Mouse (Mus musculus): Measurements from ENCODE around the gene C1qtnf7.

C1qtnf7 gene

DNA sequence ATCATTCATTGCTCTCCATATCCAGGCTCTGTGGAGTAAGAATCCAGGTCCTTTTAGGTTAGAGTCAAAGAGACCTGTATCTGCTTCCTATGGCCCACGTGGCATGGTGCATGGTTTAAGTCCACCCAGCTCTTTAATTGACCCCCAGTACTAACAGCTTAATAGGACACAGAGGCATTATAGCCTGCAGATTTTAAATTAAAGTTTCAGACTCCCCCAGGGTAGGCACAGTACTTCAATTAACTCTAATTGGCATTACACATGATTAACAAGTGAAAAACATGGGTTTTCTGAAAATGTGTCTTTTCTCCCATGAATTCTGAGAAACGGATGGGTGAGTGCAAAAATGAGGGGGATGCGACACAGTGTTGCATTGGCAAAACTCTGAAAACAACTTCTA, 92.7 kb downstream of the C1qtnf7 start:
- DNase-seq (ENCODE audit: low read depth, low spot score) = no peak

DNA sequence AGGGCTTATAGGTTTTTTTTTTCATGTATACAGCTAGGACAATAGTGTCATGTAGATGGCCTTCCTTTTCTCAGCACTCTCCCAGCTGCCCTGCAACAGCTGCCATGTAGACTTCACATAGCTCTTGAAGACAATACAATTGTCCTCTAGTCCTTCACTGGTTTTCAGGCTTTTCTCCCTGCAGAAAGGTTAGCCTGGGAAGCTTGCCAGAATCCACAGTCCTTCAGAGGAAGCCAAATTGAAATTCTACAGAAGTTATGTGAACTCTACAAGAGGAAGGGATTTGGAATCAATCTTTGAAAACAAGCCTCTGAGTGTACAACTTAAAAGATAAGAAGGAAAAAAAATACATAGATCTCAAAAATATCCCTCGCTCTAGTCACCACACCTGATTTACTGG, 94.4 kb downstream of the C1qtnf7 start:
- peak; percentile 60 for DNase-seq (ENCODE audit: low read depth, low spot score)

DNA sequence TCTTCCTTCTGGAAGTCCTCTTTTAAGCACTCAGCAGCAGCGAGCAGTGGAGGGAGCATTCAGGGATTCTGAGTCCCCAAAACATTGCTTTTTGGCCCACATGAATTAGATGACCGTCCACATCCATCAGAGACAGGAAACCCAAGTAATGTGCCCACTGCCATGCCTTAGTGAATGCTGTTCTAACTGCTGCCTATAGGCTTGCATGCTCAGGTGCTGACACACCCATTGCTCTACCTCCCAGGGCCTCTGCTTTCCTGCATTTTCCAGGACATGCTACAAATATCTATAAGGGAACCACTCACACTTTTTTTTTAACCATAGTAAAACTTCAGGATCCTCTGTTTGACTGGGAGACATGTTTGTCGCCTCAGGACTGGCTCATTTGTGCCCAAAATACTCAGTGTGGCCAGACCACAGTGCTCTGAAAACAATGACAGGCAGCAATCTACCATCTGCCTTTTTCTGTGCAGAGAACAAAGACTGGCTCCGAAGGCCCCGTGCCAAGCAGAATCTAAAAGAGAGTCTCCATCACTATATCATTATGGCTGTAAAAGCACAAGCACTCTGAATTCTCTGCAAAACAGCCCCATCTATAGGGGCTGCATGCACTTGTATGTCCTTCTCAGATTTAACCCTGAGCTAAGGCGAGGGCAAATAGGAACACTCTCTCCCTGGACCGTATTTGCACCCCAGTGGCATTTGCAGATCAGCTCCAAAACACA, 106.4 kb downstream of the C1qtnf7 start:
- peak; percentile 35 for DNase-seq (ENCODE audit: low read depth, low spot score)

DNA sequence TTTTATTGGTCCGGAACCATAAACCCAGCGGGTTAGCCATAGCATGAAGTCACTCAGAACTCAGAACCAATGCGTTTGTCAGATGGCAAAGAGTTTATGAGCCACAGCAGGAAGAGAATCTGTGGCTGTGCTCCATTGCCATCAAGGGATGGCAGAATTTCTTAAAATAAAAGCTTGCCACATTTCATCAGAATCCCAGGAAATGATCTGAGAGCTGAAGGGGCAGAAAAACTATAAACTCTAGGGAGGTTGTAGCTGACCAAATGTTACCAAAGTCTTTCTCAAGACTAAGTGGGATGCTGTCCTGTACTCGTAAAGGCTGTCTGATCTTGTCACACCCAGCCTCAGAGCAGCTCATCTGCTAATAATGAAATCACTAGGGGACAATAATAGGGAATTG, 110.1 kb downstream of the C1qtnf7 start:
- DNase-seq (ENCODE audit: low read depth, low spot score) = no peak

DNA sequence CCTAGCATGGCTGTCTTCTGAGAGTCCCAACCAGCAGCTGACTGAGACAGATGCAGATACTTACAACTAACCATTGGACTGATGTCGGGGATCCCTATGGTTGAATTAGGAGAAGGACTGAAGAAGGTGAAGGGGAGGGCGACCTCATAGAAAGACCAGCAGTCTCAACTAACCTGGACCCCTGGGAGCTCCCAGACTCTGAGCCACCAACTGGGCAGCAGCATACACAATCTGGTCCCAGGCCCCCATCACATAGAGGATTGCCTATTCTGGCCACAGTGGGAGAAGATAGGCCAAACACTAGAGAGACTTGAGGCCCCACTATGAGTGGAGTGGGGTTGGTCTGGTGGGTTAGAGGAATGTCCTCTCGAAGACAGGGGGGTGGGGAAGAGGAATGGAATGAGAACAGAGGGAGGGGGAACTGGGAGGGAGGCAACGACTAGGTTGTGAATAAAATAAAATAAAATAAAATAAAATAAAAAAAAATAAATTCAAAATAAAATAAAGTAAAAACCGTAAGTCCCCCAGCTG, 118.8 kb downstream of the C1qtnf7 start:
- no peak for DNase-seq (ENCODE audit: low read depth, low spot score)

DNA sequence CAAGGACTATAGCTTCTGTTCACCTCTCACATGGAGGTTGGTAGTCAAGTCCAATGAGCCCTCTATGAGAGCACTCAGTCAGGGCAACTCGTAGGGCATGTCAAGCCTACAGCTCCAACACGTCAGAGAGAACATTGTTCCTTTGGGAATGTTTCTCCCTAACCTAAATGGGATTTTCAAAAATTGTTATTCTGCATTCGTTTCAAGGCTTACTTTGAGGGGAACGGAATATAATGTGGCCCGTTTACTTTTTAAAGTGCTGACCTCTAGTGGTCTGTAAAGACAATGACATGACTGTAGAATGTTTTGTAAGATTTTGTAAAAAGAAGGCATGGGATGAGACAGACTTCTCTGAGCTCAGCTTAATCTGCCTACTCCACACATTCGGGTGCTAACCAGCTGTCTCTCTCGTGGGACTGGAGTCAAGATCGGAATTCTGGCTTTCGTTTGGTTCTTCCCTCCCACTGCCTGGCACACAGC, 119.3 kb downstream of the C1qtnf7 start:
- DNase-seq (ENCODE audit: low read depth, low spot score) = peak; percentile 90

DNA sequence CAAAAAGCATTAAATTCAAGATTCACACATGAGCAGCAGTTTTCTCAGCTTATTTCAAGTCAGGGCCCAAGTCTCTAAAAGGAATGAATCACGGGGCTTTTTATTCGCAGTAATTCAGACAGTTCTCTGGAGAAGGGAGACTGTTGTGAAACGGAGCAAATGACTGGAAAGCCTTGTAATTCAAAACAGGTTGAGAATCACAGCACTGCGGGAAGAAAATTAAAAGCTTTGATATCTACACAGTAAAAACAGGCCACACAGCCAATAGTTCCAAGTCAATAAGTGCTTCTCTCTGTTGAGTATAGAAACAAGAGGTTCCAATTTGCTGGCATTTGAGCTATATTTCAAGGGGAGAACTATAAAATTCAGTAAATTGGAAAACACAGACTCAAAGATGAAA, 129.7 kb downstream of the C1qtnf7 start:
- no peak for DNase-seq (ENCODE audit: low read depth, low spot score)

DNA sequence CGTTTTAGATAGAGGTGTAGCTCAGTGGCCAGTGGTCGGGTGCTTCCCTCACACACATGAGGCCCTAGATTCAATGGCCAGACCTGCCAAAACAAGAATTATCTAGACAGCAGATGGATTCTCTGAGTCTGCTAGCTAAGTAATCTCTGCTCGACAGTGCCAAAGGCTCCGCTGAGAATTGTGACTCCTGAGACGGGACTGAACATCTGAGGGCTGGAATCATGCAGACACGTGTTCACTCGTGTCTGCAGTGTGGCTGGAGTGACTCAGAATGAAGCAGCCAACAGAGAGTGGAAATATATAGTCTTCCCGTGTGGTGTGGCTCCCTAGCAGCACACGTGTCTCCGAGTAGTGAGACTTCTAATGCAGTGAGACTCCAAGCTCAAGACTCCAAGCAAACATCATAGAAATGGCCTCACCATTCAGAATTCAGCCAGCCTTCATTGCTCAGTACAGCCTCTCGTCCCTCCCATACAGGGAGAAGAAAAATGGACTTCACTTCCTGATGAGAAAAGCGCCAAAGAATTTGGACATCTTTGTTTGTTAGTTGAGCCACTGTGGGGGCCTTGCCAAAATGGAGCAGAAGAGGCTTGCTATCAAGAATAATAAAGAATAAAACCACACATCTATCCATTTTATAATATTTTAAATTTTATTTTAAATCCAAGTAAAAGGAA, 131.9 kb downstream of the C1qtnf7 start:
- DNase-seq (ENCODE audit: low read depth, low spot score) = peak; percentile 56

DNA sequence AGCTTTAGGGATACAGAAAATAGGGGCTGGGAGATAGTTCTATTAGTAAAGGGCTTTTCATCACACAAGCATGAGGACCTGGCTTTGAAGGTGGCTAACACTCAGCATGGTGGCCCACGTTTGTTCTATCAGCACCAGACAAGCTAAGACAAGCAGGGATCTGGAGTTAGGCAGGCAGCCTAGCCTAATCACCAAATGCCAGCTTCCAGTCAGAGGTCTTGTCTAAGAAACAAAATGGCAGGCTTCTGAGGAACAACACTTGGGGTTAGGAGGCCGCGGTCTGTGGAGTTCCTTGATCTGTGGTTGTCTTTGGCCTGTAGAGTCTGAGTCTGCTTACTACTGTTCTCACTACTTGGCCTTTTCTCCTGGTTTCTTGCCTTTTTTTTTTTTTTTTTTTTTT, 146.2 kb downstream of the C1qtnf7 start:
- DNase-seq (ENCODE audit: low read depth, low spot score) = no peak

DNA sequence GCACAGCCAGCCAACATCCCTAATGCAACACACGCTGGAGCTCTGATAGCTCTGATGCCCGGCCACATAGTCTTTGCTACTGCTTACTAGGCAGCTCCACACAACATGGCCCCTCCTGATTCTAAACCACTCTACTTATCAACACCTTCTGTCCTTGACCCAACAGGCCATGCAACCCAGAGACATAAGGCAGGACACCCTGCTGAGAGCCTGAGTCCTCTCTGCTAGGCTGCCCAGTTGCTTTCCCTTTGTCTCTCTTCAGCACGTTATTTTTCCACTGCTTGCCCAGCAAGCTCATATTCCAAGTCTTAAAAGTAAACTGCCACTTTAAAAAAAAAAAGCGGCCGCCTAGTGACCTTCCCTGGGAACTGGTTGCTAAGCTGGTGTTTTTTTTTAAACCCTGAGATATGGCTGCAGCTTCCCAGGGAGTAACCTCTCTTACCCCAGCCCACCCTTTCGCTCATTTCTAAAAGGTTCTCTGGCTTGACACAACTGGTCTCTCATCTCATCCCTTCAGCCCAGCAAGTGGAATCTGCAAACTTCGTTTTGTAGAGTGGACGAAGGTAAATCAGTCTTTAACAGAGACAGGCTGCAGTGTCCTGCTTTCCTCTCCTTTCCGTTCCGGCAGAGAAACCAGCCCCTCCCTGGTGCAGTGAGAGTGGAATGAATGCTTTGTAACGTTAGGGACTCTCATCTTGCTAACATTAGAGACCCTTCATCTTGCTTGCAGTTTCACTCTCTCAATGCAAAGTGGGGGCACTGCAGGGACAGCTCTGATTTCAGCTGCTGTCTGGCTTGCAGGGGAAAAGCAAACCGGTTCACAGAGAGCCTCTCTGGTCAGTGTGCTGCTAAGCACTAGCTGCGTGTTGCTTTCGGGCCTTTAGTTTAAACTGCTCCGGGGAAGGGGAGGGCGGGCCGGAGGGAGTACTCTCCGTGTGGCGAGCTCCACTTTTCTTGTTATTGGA, 146.9 kb downstream of the C1qtnf7 start, which contains the start of gene Cc2d2a:
Gene Cc2d2a, plus strand, starts transcription at position 350 of the 965 bp plus-strand sequence.
- DNase-seq (ENCODE audit: low read depth, low spot score) = peak; percentile 78

DNA sequence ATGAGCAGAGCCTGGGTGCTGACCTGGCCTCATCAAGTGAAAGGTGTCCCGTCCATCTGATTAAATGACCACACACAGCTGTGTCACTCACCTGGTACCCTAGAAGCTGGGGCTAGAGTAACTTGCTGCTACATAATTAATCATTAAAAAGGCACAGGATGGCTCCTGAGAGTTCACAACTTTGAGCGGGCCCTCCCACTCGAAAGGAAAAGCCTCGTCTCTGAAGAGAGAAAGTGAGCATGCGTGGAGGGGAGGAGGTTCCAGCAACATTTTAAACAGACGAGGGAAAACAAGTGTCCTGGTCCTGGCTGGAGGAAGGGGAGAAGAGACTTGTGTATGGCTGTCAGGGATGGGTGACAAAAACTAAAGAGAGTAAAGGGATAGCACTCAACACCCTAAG, 148.2 kb downstream of the C1qtnf7 start:
- DNase-seq (ENCODE audit: low read depth, low spot score) = no peak

DNA sequence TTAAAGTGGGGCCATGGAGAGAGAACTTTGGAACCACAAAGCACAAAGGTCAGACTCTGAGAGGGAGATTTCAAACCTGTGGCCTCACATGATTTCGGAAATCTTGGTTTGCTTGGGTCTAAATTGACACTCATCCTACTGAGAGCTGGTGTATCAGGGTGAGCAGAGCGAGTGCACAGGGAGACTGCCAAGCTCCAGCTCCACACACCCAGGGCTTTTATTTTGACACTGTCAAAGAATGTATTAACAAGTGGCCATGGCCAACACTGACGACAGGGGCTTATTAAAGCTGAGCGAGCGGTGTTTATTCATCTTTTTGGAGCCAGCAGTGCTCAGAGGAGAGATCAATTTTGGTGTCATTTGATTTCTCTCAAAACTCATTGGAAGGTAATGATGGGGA, 149.8 kb downstream of the C1qtnf7 start:
- peak; percentile 59 for DNase-seq (ENCODE audit: low read depth, low spot score)
